Mouse (Mus musculus): ENCODE data around the gene Tbc1d4.

DNA sequence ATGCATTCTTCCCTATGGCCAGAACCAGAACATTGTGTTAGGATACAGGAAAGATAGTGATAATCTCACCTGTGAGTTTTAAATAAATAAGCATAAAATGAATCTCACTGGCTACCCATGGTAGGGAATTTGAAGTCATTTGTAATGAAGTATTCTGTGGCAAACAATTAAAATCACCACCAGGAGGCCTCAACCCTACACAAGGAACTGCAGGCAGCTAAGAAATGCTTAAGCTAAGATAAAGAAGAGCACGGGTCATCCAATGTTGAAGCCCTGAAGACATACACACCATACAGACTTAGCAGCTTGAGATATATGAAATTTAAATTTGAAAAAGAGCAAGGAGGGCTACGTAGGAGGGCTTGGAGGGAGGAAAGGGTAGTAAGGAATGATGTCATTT lies 3.1 kb downstream of the Tbc1d4 start:
- TF ChIP-seq CTCF (IDR thresholded peaks at IDR 0.05) (peak; percentile 49), EP300 (IDR thresholded peaks at IDR 0.05) (no peak)

All from lung, postnatal 0 days (tissue).